Mouse (Mus musculus) heart, embryonic 16.5 days (tissue): ENCODE data around the gene Rab17. TPM values are rescaled to one million over a fixed set of nuclear protein-coding genes. Genes with fewer than 3 reads are reported as not detected.

Experiments
- ATAC-seq: fragments of 200-750 bp; cut with Nextera tagmentation; replicated peaks from 2 replicates; pipeline ENCODE4 v1.8.0; 2017; ENCODE audit warnings: moderate number of reproducible peaks; ENCODE audit not compliant: insufficient read depth, low FRiP score; ENCODE audit errors: extremely low read depth
- H3K27ac ChIP-seq: fragments of 300-500 bp; sonication (generic); 2 replicates; pipeline ENCODE4 v1.5.1; 2014; ENCODE audit warnings: mild to moderate bottlenecking, low read length, control low read depth, moderate library complexity
- H3K27me3 ChIP-seq: fragments of 300-500 bp; sonication (generic); 2 replicates; pipeline ENCODE4 v1.6.1; 2014; ENCODE audit warnings: low read length, mixed read lengths; ENCODE audit not compliant: control insufficient read depth, insufficient read depth
- H3K36me3 ChIP-seq: fragments of 300-500 bp; sonication (generic); 2 replicates; pipeline ENCODE4 v1.6.1; 2014; ENCODE audit not compliant: control insufficient read depth, insufficient read depth
- H3K4me1 ChIP-seq: fragments of 300-500 bp; sonication (generic); 2 replicates; pipeline ENCODE4 v1.6.1; 2014; ENCODE audit warnings: low read length, mixed read lengths; ENCODE audit not compliant: control insufficient read depth, insufficient read depth
- H3K4me2 ChIP-seq: fragments of 300-500 bp; sonication (generic); 2 replicates; pipeline ENCODE4 v1.6.1; 2014; ENCODE audit warnings: low read depth, mild to moderate bottlenecking, control low read depth, low read length
- H3K4me3 ChIP-seq: fragments of 300-500 bp; sonication (generic); 2 replicates; pipeline ENCODE4 v1.5.1; 2014; ENCODE audit warnings: mild to moderate bottlenecking, control low read depth, low read length
- H3K9ac ChIP-seq: fragments of 300-500 bp; sonication (generic); 2 replicates; pipeline ENCODE4 v1.6.1; 2014; ENCODE audit warnings: low read length, control low read depth
- H3K9me3 ChIP-seq: fragments of 300-500 bp; sonication (generic); replicated peaks from 2 replicates; pipeline ENCODE4 v1.6.1; 2016; ENCODE audit warnings: low read length; ENCODE audit not compliant: control insufficient read depth
- WGBS: fragments of 180-500 bp; shearing (Covaris S2); extraction: QIAGEN DNeasy Blood & Tissue Kit; methylation state at CpG from one replicate; pipeline ENCODE4 v1.1.7; 2014; 5-methylcytosine and 5-hydroxymethylcytosine counted together
- polyA plus RNA-seq: library from polyadenylated mRNA; unstranded; fragments of >200 nt; fragmentation: Nextera tagmentation; extraction: Ambion mirVana; gene quantifications from 2 replicates; pipeline ENCODE4 v1.2.1, GENCODE M21; 2015

Gene Rab17
- polyA plus RNA-seq, 1 experiment from 2014 or later, result 3.8 TPM

DNA sequence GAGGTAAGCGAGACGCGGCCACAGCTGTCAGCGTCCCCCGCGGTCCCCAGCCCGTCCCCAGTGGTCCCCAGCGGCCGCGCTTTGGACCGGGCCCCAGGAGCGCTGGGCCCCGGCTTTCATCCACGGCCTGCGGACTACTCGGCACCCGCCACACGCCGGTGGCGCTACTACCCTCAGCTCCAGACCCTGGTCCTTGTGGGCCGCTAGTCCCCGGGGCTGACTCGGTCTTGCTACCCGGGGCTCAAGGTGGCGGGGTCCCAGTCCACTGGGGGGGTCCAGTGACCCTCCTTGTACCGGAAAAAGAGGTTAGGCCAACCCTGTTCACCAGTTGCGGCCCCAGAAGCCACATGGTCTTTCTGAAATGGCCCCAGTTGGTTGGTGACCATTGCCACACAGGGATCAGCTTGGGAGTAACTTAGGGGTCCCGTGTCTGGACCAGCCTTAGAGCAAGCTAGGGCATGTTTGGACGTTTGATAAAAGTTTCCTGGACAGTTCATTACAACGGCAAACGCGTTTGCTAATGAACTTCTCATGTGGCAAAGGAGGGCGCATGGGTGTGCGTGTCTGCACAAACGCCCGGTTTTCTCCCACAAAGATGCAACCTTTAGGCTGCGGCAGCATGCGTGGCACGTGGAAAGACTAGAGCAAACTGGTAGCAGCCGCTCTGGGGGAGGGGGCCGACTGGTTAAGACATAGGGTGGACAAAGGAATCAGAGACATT lies 29.6 kb upstream of the Rab17 start:
- ATAC-seq, result peak; percentile 19
- Histone ChIP-seq H3K9ac (peak overlapping the region; percentile 100), H3K27ac (peak overlapping the region; percentile 95), H3K4me2 (peak overlapping the region; percentile 71), H3K27me3 (no peaks in the 10 kb centered on the region), H3K4me1 (peaks cover 40% of the 10 kb centered on the region), H3K9me3 (peaks cover 4% of the 10 kb centered on the region; the same call in 1 of the 2 replicates), H3K4me3 (peak overlapping the region; percentile 95), H3K36me3 (no peaks in the 10 kb centered on the region)
- WGBS, result under 1% methylated on average over 41 of the region's 41 CpGs

DNA sequence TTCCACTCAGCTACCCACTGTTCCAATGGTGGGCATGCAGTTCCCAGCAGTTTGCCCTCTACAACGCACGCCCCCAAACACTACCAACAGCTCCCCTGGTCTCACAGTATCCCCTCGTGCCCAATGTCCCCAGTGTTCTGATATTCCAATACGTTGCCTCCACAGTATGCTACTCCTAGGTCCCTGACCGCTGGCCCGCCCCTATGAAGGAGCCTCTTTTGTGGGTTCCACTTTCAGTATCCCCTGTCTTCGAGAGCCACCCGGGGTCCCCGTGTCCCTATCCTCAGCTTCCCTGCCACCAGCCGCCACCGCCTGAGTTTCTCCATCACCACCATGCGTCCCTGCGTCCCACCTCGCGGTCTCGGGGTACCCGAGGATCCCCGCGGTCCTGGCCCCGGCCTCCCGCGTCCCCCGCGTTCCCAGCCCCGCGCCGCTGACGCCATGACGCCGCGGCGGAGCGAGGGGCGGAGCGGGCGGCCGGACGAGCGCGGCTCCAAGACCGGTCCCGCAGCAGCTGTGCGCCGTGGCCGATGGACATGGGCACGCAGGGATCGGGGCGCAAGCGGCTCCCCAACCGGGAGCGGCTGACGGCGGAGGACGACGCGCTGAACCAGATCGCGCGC lies 28.9 kb upstream of the Rab17 start, which contains the start of gene Lrrfip1:
Lrrfip1 (plus strand) TSS at position 470 of the 623 bp plus-strand sequence.
- Histone ChIP-seq H3K4me2 (peak within 1 kb of the TSS; percentile 71), H3K9me3 (peaks cover 4% of the 10 kb centered on the region; the same call in 1 of the 2 replicates), H3K9ac (peak within 1 kb of the TSS; percentile 100), H3K36me3 (no peaks in the 10 kb centered on the region), H3K27ac (peak within 1 kb of the TSS; percentile 95), H3K4me1 (peaks cover 33% of the 10 kb centered on the region), H3K4me3 (peak within 1 kb of the TSS; percentile 95), H3K27me3 (no peaks in the 10 kb centered on the region)
- peak; percentile 71 for ATAC-seq
- 2% methylated on average over 59 of the region's 59 CpGs for WGBS

- H3K4me3 ChIP-seq, result no peak overlapping the region; the same call in 1 of the 2 replicates
- no peaks in the 10 kb centered on the region for H3K27me3 ChIP-seq
- H3K4me1 ChIP-seq, result peaks cover 26% of the 10 kb centered on the region
- no peak for ATAC-seq
- peaks cover 4% of the 10 kb centered on the region; the same call in 1 of the 2 replicates for H3K9me3 ChIP-seq
- no peaks in the 10 kb centered on the region for H3K36me3 ChIP-seq
- H3K4me2 ChIP-seq, result peak overlapping the region; percentile 71
- H3K27ac ChIP-seq, result peak overlapping the region; percentile 23
- WGBS, result 77% methylated on average over 5 of the region's 5 CpGs
- peak overlapping the region; percentile 100 for H3K9ac ChIP-seq
These were observed 28.2 kb upstream of the Rab17 start for GRCm38 (mm10) chr1:90997641-90998040.

GRCm38 (mm10) chr1:90997136-90997535 lies 27.7 kb upstream of the Rab17 start:
- Histone ChIP-seq H3K36me3 (no peaks in the 10 kb centered on the region), H3K9me3 (peaks cover 4% of the 10 kb centered on the region; the same call in 1 of the 2 replicates), H3K9ac (no peak overlapping the region), H3K4me1 (peaks cover 21% of the 10 kb centered on the region), H3K27me3 (no peaks in the 10 kb centered on the region), H3K4me3 (no peak overlapping the region), H3K27ac (no peak overlapping the region), H3K4me2 (no peak overlapping the region)
- 45% methylated on average over 4 of the region's 4 CpGs for WGBS
- ATAC-seq, result no peak

GRCm38 (mm10) chr1:90995916-90996315 lies 26.5 kb upstream of the Rab17 start:
- Histone ChIP-seq H3K4me1 (peaks cover 15% of the 10 kb centered on the region), H3K4me3 (no peak overlapping the region), H3K9me3 (peaks cover 4% of the 10 kb centered on the region; the same call in 1 of the 2 replicates), H3K36me3 (no peaks in the 10 kb centered on the region), H3K9ac (no peak overlapping the region), H3K27ac (no peak overlapping the region), H3K4me2 (no peak overlapping the region), H3K27me3 (no peaks in the 10 kb centered on the region)
- 90% methylated on average over 1 of the region's 1 CpGs for WGBS
- ATAC-seq, result no peak

- WGBS, result 58% methylated on average over 3 of the region's 3 CpGs
- Histone ChIP-seq H3K4me3 (no peak overlapping the region), H3K4me1 (peaks cover 11% of the 10 kb centered on the region), H3K9ac (no peak overlapping the region), H3K9me3 (0 out of 2 replicates have a peak, but pooled peaks cover 2% of the 10 kb centered on the region), H3K27ac (peak overlapping the region; percentile 77), H3K27me3 (no peaks in the 10 kb centered on the region), H3K36me3 (no peaks in the 10 kb centered on the region), H3K4me2 (no peak overlapping the region)
- ATAC-seq, result no peak
These were observed 11.9 kb upstream of the Rab17 start for GRCm38 (mm10) chr1:90981346-90981745.

DNA sequence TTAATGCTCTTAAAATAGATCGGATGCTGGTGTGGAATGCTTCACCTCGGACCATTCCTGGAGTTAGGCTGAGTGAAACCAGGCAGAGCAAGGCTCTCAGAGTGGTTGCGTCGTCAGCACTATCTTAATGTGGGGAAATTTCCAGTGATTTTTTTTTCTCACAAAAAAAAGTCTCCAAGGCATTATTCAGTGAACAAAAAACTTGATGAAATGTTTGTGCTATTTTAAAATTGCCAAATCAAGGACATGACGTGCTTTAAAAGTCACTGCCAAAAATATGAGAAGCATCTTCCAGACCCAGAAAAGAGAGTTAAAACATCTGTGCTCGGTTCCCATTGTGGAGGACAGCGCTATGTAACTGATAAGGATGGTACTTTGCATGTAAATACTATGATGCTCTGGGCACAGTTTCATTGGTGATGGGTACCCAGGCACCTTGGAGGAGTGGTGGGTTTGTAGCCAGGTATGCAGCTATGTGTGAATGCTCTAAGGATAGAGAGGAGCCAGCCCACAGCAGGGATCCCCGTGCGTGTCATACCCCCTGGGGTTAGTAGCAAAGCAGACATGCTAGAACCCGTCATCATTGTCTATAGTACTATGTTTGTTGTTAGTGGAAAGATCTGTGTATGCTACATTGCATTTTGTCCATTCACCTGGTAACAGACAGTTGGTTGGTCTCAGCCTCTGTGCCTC lies 11.3 kb upstream of the Rab17 start:
- Histone ChIP-seq H3K27ac (peak overlapping the region; percentile 77), H3K4me2 (peak overlapping the region; percentile 17)

GRCm38 (mm10) chr1:90975960-90976359 lies 6.5 kb upstream of the Rab17 start:
- Histone ChIP-seq H3K27ac (no peak overlapping the region), H3K4me2 (no peak overlapping the region), H3K9me3 (no peaks in the 10 kb centered on the region), H3K9ac (no peak overlapping the region), H3K4me3 (no peak overlapping the region), H3K27me3 (no peaks in the 10 kb centered on the region), H3K36me3 (no peaks in the 10 kb centered on the region), H3K4me1 (peaks cover 36% of the 10 kb centered on the region)
- WGBS, result 88% methylated on average over 4 of the region's 4 CpGs
- no peak for ATAC-seq

More for the DNA sequence above, 11.3 kb upstream of the Rab17 start:
- WGBS, result 30% methylated on average over 10 of the region's 10 CpGs
- Histone ChIP-seq H3K36me3 (no peaks in the 10 kb centered on the region), H3K27me3 (no peaks in the 10 kb centered on the region), H3K4me1 (peaks cover 11% of the 10 kb centered on the region), H3K4me3 (no peak overlapping the region), H3K9me3 (0 out of 2 replicates have a peak, but pooled peaks cover 2% of the 10 kb centered on the region), H3K9ac (no peak overlapping the region)
- peak; percentile 78 for ATAC-seq
